Mouse (Mus musculus) WW6 (cell line): ENCODE results near the gene 1700013G24Rik.
"Not testable (repeated sequence)": the region's sequence is repeated elsewhere in the genome, so short reads cannot be mapped to it uniquely, and the experiment has no call there.

ENCODE experiments used
- DNase-seq: peaks from one replicate; pipeline ENCODE4 v3.0.0-alpha.2; 2013; ENCODE audit warnings: low read depth, low spot score

The 1700013G24Rik gene

GRCm38 (mm10) chr4:137453234-137453767, at the start of gene 1700013G24Rik:
1700013G24Rik (plus strand) TSS chr4:137453284.
- no peak for DNase-seq

GRCm38 (mm10) chr4:137405571-137405970, 47.5 kb upstream of the 1700013G24Rik start:
- DNase-seq: no peak

GRCm38 (mm10) chr4:137409691-137410090, 43.4 kb upstream of the 1700013G24Rik start, which contains the start of gene Cela3a:
Cela3a (minus strand) TSS chr4:137409791.
- DNase-seq: no peak

- DNase-seq: not testable (repeated sequence)
These were observed 40.8 kb upstream of the 1700013G24Rik start for GRCm38 (mm10) chr4:137412185-137412709.

- DNase-seq: no peak
These were observed 38.1 kb upstream of the 1700013G24Rik start for GRCm38 (mm10) chr4:137414936-137415335.

GRCm38 (mm10) chr4:137417712-137418564, 35.1 kb upstream of the 1700013G24Rik start:
- DNase-seq: no peak

GRCm38 (mm10) chr4:137430502-137430901, 22.6 kb upstream of the 1700013G24Rik start, which contains the start of gene Cela3b:
Cela3b (minus strand) TSS chr4:137430540.
- DNase-seq: no peak

GRCm38 (mm10) chr4:137432700-137433550, 20.2 kb upstream of the 1700013G24Rik start:
- not testable (repeated sequence) for DNase-seq

GRCm38 (mm10) chr4:137436979-137437669, 16.0 kb upstream of the 1700013G24Rik start:
- no peak for DNase-seq

- no peak for DNase-seq
These were observed 14.2 kb upstream of the 1700013G24Rik start for GRCm38 (mm10) chr4:137438842-137439241.

GRCm38 (mm10) chr4:137441332-137441731, 11.8 kb upstream of the 1700013G24Rik start:
- DNase-seq: no peak

GRCm38 (mm10) chr4:137443625-137444024, 9.5 kb upstream of the 1700013G24Rik start:
- DNase-seq: peak; percentile 40

GRCm38 (mm10) chr4:137445881-137446280, 7.2 kb upstream of the 1700013G24Rik start:
- DNase-seq: no peak

GRCm38 (mm10) chr4:137447363-137448196, 5.5 kb upstream of the 1700013G24Rik start:
- no peak for DNase-seq

GRCm38 (mm10) chr4:137448197-137448596, 4.9 kb upstream of the 1700013G24Rik start:
- no peak for DNase-seq

GRCm38 (mm10) chr4:137448641-137449040, 4.4 kb upstream of the 1700013G24Rik start:
- DNase-seq: no peak

- DNase-seq: no peak
These were observed 4.0 kb upstream of the 1700013G24Rik start for GRCm38 (mm10) chr4:137449132-137449531.

GRCm38 (mm10) chr4:137449715-137450114, 3.4 kb upstream of the 1700013G24Rik start:
- no peak for DNase-seq

GRCm38 (mm10) chr4:137452190-137452589, 894 bp upstream of the 1700013G24Rik start:
- no peak for DNase-seq

GRCm38 (mm10) chr4:137454582-137454981, 1.5 kb downstream of the 1700013G24Rik start:
- no peak for DNase-seq
